Mouse (Mus musculus) layer of hippocampus, adult 11-12 months (tissue): Measurements from ENCODE around the gene Lnx2.

Experiments
- DNase-seq: peaks from one replicate; pipeline ENCODE4 v3.0.0; 2022; ENCODE audit warnings: low spot score

The Lnx2 gene

GRCm38 (mm10) chr5:147077305-147078034, 1.1 kb upstream of the Lnx2 start:
- peak; percentile 92 for DNase-seq

- no peak for DNase-seq
These were observed 396 bp upstream of the Lnx2 start, which contains the start of gene Polr1d for GRCm38 (mm10) chr5:147076799-147077165. Polr1d (plus strand) TSS chr5:147077050.

- no peak for DNase-seq
These were observed 1.0 kb downstream of the Lnx2 start for GRCm38 (mm10) chr5:147075103-147076025.

GRCm38 (mm10) chr5:147073805-147074204, 2.6 kb downstream of the Lnx2 start:
- no peak for DNase-seq

DNA sequence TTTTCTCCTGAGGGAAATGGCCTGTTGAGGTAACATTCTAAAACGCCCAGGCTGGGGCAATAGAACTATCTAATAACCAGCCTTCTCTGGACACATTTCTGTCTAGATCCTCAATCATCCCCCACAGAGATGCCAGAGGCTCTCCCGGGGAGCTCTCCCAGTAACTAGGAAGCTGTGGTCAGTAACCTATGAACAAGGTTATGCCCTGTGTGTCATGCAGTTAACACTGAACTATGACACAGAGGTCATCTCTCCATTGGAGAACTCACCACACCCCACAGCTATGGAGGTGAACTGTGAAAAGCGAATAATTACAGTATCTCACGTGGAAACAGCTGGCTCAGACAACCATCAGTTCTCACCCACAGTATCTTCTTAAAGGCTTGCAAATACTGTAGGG, 4.5 kb downstream of the Lnx2 start:
- DNase-seq, result no peak

GRCm38 (mm10) chr5:147070791-147071516, 5.4 kb downstream of the Lnx2 start:
- no peak for DNase-seq

DNA sequence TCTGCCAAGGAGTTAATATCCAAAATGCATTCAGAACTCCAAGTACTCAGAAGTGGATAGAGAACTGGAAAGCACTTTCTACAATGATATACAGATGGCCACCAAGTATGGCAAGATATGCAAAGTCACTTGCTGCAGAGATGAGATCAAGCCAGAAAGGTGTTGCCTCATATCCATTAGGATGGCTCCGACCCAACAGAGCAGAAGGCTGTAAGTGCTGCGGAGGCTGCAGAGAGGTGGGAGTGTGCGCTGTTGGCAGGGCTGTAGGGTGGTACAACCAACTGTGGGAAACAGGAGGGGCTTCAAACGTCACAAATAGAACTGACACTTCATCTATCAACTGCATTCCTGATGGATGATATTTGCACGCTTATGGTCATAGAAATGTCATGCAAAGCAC, 7.5 kb downstream of the Lnx2 start:
- DNase-seq, result peak; percentile 79

DNA sequence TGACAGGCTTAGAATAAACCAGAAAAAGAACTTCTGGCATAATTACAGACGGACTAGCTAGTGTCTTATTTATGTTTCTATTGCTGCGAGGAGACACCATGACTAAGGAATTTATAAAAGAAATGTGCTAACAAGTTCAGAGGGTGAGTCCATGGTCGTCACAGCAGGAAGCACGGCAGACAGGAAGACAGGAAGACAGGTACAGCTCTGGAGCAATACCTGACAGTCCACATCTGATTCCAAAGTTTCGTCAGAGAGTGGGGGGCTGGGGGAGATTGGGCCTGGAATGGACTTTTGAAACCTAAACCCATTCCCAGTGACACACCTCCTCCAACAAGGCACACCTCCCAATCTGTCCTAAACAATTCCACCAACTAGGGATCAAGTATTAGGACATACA, 9.4 kb downstream of the Lnx2 start:
- DNase-seq, result no peak

- no peak for DNase-seq
These were observed 10.3 kb downstream of the Lnx2 start for GRCm38 (mm10) chr5:147066129-147066528.

- DNase-seq, result no peak
These were observed 13.1 kb downstream of the Lnx2 start for GRCm38 (mm10) chr5:147063215-147063661.

- no peak for DNase-seq
These were observed 16.4 kb downstream of the Lnx2 start for GRCm38 (mm10) chr5:147060024-147060423.

DNA sequence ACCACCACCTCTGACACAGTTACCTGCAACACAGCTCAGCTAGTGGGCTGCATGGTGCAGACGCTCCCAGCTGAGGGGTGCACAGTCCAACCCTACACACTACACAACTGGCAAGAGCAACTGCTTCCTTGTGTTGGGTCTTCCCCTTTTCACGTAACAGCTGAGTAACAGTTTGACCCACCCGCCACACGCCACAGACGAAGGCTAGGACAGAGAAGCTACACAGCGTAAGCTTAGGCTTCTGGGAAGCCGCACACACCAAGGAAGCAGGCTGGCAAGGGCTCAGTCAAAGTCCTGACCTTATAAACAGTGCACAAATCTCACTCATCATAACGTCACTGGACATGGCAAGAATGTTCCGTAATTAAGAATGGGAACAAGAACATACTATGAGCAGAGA, 17.1 kb downstream of the Lnx2 start:
- DNase-seq, result no peak

GRCm38 (mm10) chr5:147058661-147059060, 17.7 kb downstream of the Lnx2 start:
- DNase-seq, result no peak

- no peak for DNase-seq
These were observed 18.6 kb downstream of the Lnx2 start for GRCm38 (mm10) chr5:147057626-147058414.

DNA sequence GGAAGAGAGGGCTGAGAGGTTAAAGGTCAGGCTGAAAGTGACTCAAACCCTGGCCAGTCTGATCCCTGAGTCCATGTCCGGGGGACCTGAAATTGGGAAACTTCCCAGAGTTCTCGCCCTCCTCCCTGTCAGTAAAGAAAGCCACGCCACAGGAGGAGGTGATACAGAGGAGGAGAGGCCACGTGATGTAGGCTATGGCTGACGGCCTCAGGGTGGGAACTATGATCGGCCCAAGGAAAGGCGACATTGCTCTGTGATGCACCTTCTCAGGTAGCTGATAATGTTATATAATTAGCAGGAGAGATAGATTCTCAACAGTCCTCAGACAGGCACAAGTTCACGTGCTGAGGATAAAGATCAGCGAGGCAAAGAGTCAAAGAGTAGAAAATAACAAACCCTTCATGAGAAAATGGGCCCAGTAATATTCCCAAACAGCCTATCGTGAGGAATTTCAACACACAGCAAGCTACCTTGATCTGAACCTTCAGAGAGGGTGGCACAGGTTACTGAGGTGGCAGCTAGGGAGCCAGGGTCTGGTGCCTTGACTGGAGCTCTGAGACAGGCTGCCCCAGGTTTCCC, 19.6 kb downstream of the Lnx2 start:
- no peak for DNase-seq

GRCm38 (mm10) chr5:147055572-147056245, 20.7 kb downstream of the Lnx2 start:
- DNase-seq, result no peak

DNA sequence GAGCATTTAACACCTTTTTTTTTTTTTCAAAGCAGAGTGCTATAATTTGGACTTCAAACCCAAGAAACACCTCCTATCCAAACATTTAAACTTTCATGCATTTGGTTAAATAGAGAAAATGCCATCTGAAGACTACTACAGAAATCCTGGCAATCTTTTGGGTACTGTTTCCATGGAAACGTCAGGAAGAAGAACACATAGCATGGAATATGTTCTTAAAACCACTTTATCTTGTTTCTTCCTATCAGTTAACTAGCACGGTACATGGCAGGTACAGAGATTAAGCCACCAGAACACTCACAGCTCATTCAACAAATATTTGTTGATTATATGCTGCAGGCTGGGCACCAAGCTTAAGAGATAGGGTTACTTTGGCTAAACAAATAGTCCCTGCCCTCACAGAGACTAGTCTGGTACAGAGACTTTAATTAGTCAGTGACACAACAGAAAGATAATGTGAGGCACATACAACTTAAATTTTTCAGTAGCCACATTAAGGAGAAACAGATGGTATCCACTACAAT, 21.6 kb downstream of the Lnx2 start:
- no peak for DNase-seq

GRCm38 (mm10) chr5:147054328-147054727, 22.1 kb downstream of the Lnx2 start:
- no peak for DNase-seq

GRCm38 (mm10) chr5:147053481-147053880, 22.9 kb downstream of the Lnx2 start:
- DNase-seq, result no peak

DNA sequence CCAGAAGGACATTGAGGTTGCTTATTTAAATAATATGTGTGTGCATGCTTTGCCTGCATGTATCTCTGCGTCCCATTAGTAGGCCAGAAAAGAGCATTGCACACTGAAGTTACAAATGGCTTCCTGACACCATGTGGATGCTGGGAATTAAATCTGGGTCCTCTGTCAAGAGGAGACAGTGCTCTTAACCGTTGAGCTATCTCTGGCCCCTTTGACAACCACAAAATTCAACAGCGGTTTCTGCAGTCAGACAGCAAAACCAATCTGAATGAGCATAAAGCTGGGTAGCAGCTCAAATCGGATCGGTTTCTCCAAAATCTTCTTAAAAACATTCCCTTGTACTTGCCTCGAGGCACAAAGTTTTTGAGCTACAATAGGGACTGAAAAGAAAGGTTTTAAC, 23.3 kb downstream of the Lnx2 start:
- DNase-seq, result no peak

GRCm38 (mm10) chr5:147052309-147052558, 24.2 kb downstream of the Lnx2 start:
- no peak for DNase-seq
